Mouse (Mus musculus) brain, embryonic 14.5 days (tissue): ENCODE results near the gene Robo4.

Experiments used
- CTCF ChIP-seq: fragments of 200-500 bp; IDR thresholded peaks from 2 replicates; pipeline ENCODE4 v1.5.1; 2012; ENCODE audit warnings: inconsistent platforms, mild to moderate bottlenecking, moderate library complexity, borderline replicate concordance; ENCODE audit not compliant: insufficient read depth, insufficient read length; ENCODE audit errors: extremely low read depth
- POLR2A ChIP-seq: fragments of 200-500 bp; IDR thresholded peaks from 2 replicates; pipeline ENCODE4 v1.6.1; 2012; ENCODE audit warnings: mild to moderate bottlenecking, inconsistent platforms, borderline replicate concordance; ENCODE audit not compliant: poor library complexity, insufficient read depth, insufficient read length, severe bottlenecking; ENCODE audit errors: extremely low read depth

GRCm38 (mm10) chr9:37461571-37461970, 59.9 kb downstream of the Robo4 start:
- TF ChIP-seq POLR2A, result no peak
- TF ChIP-seq CTCF, result no peak
